Mouse (Mus musculus) megakaryocyte-erythroid progenitor cell, adult 5-6 weeks (primary cell): Measurements from ENCODE around the gene Ptf1a. TPM values are rescaled to one million over a fixed set of nuclear protein-coding genes. Genes with fewer than 3 reads are reported as not detected.

Source experiments
- ATAC-seq: replicated peaks from 2 replicates; pipeline ENCODE4 v1.8.0; 2016; ENCODE audit warnings: mild to moderate bottlenecking, inconsistent platforms; ENCODE audit not compliant: severe bottlenecking, poor library complexity, low FRiP score, low TSS enrichment
- total RNA-seq, 2 experiments: library from RNA; stranded (forward) in 1 of 2; stranded (reverse) in 1 of 2; fragments of 200-1000, 215-1000 nt in 1 of 2; fragments of >200 nt in 1 of 2; fragmentation: Nextera tagmentation in 1 of 2; gene quantifications; 2 replicates each; pipeline ENCODE4 v1.2.3; 2014 to 2017

Ptf1a gene
- total RNA-seq (2014; fragmentation: Nextera tagmentation) (not detected in 2 replicates), total RNA-seq (2017) (not detected in 2 replicates)

DNA sequence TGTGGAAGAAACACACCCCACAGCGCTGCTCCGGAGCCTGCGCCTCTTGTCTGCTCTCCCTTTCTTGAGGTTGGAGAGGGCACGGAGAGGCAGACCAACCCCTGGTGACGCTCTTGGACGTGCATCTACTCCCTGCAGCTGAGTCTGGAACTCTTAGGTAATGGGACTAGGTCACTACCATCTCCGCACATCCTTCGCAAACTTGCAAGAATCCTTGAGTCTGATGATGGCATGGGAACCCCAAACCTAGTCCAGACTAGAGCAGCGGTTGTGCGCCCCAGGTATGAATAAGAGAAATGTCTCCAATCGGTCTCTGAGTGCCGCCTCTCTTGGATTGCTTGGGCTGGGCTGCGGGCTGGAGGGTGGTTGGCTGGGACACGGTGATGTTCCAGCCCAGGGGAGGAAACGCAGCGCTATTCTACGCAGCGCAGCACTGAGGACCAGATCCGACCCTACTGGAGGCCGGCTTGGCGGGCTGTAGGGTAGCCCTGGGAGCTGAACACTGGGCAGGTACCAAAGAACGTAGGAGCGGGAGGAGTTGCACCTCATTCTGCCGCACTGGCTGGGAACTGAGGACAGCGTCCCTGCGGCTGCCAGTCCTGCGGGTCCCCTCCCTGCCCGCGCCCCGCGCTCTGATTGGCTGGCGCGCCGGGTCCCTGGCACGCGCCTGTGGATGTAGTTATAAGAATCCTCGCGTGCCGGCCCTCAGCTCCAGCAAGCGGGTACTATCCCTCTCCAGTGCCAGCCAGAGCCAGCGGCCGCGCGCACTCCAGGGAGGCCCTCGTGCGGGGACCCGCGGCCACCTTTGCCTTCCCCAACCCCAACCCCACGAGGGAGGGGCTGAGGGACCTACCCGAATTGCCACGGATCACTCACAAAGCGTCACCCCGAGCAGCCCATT, at the start of gene Ptf1a:
Ptf1a (plus strand) TSS at position 733 of the 901 bp plus-strand sequence.
- ATAC-seq = no peak

DNA sequence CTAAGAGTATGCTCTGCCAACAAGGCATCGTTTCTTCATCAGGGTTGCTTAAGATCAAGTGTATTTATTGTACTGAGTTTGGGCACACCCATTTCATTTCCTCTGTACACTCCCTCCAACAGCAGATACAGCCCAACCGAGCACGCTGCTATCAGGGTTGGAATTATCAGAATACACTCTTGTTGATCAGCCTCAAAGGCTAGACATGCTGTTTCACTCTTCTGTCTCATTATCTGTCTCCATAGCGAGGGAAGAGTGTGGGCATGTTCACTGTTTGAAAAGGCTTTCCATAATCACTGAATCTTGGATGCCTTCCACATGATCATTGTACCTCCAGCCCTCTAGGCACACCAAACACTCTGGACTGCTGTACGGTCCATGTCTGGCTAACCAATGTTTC, 40.1 kb upstream of the Ptf1a start:
- peak; percentile 68 for ATAC-seq

DNA sequence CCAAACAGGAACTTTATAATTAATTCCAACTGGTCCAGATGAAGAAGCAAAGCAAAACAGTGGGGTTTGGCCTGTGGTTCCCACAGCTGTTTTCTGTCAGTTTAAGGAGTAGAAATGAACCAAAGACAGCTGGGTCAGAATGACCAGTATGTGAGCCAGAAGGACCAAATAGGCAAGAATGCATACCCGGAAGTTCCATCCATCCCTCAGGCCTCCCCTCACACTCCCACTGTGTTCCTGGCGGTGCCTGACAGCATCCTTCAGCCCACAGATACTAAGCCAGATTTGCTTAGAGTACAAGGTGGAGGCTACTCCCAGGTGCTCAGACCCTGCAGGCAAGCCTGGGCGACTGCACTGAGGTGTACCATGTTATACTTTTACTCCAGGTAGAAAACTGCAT, 38.9 kb upstream of the Ptf1a start:
- no peak for ATAC-seq

DNA sequence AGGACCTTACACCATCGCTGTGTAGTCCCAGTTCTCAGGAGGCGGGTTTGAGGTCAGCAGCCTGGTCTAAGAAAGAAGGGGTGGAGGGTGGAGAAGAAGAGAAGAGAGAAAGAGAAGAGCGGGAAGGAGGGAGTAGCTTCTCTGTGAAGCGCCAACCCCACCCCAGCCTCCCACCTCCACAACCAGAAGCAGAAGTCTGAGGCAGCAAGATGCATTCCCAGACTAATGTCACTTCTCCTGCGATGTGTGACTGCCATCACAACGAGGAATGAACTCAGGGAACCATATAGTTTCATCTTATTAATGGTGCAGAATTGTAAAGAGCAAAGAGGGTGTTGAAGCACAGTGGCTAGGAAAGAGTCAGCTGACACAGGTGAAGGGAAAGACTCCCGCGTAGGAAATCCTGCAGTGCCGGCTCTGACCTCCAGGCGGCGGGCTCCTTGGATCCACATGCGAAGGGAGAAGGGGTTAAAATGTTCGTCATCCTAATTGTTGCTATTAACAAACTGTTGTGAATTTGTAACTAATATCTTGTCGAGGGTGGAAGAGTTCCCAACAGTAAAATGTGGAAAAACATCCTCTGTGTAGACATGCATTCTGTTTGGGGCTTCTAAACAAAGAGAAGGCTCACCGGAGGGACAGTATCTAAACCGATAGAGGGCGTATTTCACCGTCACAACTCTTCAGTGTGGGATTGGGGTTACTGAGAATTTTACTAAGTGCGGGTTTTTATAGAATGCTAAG, 31.1 kb upstream of the Ptf1a start:
- ATAC-seq = peak; percentile 90

DNA sequence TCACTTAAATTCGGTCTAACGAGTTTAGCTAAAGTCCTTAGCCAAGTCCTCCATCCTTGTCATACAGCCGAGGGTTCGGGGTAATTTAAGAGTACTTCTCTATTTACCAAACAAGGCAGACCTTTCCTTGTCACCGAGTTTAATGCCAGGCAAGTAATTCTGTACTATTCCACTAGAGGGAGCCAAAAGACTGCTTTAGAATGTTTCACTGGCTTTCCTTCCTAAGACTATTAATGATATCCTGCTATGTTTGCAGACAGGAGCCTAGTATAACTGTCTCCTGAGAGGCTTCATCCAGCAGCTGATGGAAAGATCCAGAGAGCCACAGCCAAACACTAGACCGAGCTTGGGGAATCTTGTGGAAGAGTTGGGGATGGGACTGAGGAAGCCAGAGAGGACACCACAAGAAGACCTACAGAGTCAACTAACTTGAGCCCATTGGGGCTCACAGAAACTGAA, 30.4 kb upstream of the Ptf1a start:
- ATAC-seq = peak; percentile 73

DNA sequence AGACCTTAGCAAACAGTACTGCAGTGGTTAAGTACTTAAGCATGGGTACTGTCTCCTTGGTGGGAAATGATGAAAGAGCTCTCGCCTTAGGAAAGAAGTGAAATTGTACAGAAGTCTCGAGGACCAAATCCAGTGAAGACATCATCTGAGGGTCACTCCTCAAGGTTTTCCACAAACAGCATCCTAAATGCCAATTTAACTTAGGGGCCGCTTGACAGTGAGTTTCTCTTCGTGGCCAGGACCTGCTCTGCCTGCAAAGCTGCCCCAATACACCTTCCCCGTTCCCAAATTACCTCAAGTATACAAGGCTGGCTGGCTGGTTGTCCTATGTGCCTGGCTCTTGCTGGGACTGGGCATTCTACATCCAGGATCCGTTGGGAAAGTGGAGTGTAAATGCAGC, 29.4 kb upstream of the Ptf1a start:
- no peak for ATAC-seq

DNA sequence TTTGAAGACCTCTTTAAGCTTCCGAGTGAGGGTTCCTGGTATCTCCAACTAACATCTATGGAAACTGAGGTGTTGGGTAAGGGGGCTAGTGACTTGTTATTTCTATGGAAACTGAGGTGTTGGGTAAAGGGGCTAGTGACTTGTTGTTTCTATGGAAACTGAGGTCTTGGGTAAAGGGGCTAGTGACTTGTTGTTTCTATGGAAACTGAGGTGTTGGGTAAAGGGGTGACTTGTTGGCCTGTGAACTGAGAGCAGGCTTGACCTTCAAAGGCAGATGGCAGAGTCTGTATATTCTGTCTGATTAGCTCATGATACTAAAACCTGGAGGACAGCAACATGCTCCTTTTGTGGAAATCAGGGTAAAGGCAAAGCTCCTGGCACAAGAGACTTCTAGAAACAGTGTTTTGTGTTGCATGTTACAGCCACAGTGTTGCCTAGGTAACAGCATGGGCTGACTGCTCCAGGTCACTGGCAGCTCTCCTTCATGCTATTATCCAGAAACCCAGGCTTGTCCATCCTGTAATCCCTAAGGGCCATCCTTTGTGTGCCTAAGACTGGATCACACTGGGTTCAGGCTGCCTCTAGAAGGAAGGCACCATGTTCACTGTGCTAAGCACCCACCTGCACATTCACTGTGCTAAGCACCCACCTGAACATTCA, 25.6 kb upstream of the Ptf1a start:
- no peak for ATAC-seq

DNA sequence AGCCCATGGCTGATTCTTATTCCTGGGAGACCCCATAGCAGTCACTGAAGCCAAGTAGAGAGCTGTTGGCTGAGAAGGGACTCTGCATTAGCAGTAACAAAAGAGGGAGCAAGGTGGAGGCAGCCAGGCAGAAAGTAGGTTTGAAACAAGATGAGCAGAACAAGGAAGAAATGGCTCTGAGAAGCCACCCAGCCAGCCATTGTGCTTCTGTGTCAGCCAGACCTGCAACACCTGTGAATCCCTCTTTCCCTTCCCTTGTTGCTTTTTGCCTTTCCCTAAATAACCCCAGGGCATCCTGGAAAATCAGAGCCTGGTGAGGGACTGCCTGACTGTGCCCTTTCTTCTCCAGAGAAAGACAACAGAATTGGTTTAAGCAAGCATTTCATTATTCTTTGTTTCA, 23.2 kb upstream of the Ptf1a start:
- no peak for ATAC-seq

DNA sequence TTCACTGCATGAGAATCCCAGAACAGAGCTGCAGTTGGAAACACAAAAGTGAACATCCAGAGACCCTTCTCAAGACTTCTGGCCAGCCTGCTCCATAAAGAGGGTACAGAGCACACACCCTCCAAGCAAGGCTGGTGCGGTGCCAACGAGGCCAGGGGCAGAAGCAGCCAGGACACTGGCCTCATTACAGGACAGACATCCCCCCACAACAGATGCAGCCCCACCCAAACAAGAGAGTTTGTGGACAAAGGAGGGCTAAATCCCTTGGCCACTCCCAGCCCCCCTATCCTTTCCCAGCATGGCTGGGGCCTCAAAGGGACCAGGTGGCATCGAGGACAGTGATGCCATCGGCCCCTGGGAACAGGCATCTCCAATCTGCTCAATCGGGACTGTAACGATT, 22.4 kb upstream of the Ptf1a start:
- no peak for ATAC-seq

DNA sequence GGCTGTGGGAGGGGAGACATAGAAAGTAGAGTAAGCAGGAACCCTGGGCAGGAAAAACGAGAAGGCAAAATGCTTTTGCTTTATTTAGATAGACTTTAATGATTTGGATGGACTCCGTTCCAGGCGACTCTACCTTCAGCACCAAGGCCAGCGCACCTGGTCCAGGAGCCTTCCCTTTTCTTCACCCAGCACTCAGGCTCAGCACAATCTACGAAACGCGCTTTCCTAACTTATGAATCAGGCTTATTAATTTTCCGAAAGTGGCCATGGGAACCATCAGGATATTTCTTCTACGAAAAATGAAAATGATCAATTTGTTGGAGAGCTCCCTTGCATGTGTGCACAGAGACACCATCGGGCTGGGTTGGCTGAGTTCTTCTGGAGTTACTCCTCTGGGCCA, 16.4 kb upstream of the Ptf1a start:
- ATAC-seq = peak; percentile 89

DNA sequence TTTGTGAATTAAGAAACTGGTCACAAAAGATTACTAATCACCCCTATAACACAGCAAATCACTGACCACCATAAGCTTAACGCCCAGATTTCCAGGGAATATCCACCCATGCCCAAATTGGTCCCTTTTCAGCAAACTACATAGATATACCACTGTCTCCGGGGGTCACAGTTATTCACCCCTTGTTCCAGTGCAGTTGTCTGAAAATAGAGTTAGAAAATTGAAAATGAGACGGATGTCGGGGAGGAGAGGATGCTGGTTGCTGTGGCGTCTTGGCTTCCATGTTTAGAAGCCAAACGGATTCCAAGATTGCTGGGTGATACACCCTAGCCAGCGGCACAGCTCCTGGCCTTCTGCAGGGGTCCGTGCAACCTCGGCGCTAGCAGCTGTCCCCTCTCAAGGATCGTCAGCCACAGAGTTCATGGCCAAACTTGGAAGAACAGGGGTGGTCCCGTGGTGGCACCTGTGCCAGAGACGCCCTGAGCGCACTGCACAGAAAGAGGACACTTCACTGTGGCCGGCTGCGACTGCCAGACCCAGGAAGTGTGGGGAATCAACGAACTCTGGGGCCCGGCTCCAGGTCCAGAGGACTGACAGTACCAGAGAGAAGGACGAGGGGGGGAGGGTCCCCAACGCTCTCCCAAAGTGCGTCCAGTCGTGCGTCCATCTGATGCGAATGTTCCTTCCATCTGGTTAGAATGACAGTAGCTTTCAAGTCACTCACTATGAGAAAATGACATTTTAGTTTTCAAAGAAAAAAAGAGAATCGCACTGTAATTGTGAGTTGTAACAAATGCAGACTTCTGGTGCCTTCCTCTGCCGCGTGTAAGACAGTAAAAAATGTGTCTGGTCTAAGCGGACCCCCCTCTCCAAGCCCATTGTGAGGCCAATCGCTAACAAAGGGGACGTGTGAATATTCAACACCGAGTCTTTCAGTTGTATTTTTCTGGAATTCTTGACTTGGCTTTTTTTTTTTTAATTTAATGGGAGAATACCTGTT, 15.5 kb upstream of the Ptf1a start:
- no peak for ATAC-seq

DNA sequence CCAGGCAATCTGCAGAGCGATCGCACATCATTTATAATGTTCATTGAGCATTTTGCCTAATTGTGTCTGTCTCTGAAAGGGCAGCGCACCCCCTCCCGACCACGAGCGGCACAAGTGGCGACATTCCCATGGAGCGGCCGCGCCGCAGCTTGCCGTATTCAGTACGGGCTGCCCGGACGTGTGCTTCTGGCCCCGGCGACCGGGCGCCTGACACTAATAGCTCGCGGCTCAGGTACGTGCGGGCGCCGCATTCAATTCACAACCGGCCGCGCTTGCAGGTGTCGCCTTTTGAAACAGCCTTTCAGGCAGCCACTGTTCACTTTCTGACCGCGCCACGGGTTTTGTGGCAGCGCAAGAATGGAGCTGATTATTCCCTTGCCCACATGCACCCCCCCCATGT, 14.7 kb upstream of the Ptf1a start:
- no peak for ATAC-seq

DNA sequence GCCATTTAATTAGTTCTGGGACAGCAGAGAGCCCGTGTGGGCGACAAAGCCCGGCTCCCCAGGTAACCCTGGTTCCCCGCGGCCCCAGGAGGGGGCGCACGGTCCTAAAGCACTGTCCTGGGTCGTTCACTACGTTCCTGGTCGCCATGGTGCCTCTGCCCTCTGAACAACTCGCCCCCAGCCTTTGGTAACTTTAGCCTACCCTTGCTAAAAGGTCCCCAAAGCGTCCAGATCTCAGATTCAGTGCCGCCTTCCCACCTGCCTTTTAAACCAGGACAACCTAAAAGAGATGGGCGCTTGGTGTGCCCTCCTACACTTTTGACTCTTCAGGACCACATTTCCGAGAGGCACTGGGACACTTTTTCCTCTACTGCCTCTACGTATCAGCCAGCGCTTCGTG, 14.3 kb upstream of the Ptf1a start:
- ATAC-seq = peak; percentile 51; the same call in 1 of the 2 replicates

DNA sequence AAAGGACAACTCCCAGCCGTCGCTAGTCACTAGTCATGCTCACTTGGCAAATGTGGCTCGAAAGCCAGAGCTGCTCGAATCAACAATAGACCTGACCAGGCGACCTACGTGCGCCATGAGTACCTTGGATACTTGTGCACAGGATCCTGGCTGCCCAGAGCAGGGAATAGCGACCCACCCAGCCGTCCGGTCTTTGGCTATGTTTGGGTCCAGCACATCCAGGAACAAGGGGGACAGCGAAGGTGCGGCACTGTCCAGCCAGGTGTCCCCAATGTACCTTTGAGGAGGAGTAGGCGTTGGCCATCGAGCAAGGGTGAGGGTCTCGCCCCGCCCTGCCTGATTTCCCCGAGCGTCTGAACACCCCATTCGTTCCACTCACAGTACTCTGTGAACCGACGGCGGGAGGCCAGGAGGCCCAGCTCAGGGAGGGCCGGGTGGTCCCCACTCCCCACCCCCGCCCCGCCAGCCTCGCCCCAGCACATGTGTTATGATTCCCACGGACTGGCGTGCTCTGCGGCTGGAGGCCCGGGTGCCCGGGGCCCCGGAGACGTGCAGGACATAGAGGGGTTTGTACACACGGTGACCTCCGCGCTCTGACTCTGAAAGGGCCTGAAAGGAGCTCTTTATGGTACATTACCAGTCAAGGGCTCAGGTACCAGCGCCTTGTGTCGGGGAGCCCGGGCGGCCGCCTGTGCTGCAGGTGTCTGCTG, 13.7 kb upstream of the Ptf1a start:
- no peak for ATAC-seq

DNA sequence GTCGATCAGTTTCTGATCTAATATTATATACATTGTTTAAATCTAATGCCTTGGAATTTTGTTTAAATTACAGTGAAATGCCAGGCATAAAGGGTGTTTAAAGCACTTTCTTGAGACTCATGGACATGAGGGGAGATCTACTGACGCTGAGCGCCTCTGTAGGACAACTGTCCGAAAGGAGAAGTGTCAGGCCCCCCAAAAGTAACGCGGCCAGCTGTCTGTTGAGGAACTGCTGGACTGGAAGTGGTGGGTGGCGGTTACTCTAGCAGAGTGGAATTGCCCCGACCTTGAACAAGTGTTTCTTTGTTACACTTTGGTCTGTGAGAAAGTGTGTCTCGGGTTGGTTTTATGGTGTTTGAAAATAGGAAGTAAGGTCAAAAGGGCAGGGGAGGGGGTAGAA, 1.1 kb upstream of the Ptf1a start:
- ATAC-seq = no peak

DNA sequence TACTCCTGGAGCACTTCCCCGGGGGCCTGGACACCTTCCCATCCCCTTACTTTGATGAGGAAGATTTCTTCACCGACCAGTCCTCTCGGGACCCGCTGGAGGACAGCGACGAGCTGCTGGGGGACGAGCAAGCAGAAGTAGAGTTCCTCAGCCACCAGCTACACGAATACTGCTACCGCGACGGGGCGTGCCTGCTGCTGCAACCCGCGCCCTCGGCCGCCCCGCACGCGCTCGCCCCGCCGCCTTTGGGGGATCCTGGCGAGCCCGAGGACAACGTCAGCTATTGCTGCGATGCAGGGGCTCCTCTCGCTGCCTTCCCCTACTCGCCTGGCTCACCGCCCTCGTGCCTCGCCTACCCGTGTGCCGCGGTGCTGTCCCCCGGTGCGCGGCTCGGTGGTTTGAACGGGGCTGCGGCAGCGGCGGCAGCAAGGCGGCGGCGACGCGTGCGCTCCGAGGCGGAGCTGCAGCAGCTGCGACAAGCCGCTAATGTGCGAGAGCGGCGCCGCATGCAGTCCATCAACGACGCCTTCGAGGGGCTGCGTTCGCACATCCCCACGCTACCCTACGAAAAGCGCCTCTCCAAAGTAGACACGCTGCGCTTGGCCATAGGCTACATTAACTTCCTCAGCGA, 523 bp downstream of the Ptf1a start:
- no peak for ATAC-seq

DNA sequence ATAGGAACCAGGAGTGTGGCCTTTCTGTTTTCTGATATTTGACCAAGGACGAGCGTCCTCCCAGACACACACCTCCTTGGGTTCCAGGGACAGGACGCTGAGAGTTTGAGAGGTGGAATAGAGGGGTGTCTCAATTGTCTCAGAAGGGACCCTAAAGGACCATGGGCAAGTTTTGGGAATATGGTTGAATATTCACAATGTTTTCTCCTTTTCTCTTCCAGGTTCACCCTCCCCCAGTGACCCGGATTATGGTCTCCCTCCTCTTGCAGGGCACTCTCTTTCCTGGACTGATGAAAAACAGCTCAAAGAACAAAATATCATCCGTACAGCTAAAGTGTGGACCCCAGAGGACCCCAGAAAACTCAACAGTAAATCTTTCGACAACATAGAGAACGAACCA, 1.3 kb downstream of the Ptf1a start:
- no peak for ATAC-seq
